In genomic region chr11:79519878-79520291, GRCm38 (mm10) we compare ENCODE assay signal across 13 mouse cellular contexts. TPM values are rescaled to one million over a fixed set of nuclear protein-coding genes. Genes with fewer than 3 reads are reported as not detected.
A peak's percentile ranks its signal among the peaks of the same experiment; 100 is the strongest.
DNase-seq lines count a peak whose midpoint lies in the region; ATAC-seq lines count a peak whose summit lies in the region.
"Had no signal": no experiment of that assay in that cellular context is flagged by ENCODE, and none has a peak within 500 bp of the region (broad histone marks: within the 10 kb centered on the region; RNA-seq: fewer than 3 reads in every experiment).

No protein-coding gene starts in this region.

- H3K4me3 ChIP-seq in liver, embryonic 12.5 days, result no peak overlapping the region
- no peak overlapping the region for H3K4me3 ChIP-seq in liver, embryonic 11.5 days (ENCODE audit: low read depth, low read length)
- H3K4me3 ChIP-seq in hindbrain, embryonic 14.5 days (replicated peaks; ENCODE audit: low read length), result no peak overlapping the region
- H3K4me3 ChIP-seq: embryonic facial prominence, embryonic 12.5 days; midbrain, embryonic 12.5 days had no signal

- WGBS in liver, embryonic 12.5 days (ENCODE audit: insufficient replicate concordance), result 13% methylated on average over 1 of the region's 1 CpGs
- WGBS in liver, embryonic 11.5 days, result 43% methylated on average over 1 of the region's 1 CpGs
- WGBS in hindbrain, embryonic 14.5 days, result 80% methylated on average over 1 of the region's 1 CpGs

- H3K4me1 ChIP-seq in liver, embryonic 12.5 days, result peaks cover 36% of the 10 kb centered on the region
- peaks cover 17% of the 10 kb centered on the region for H3K4me1 ChIP-seq in liver, embryonic 11.5 days (replicated peaks; ENCODE audit: control insufficient read depth, insufficient read depth, low read length)
- no peaks in the 10 kb centered on the region for H3K4me1 ChIP-seq in hindbrain, embryonic 14.5 days (replicated peaks; ENCODE audit: control insufficient read depth, insufficient read depth, low read length)
- H3K4me1 ChIP-seq: midbrain, embryonic 12.5 days had no signal

- H3K4me2 ChIP-seq in liver, embryonic 12.5 days, result 0 out of 2 replicates have a peak overlapping the region, but pooled peaks have one; percentile 18
- H3K4me2 ChIP-seq in liver, embryonic 11.5 days, result no peak overlapping the region
- H3K4me2 ChIP-seq in hindbrain, embryonic 14.5 days (replicated peaks), result no peak overlapping the region
- H3K4me2 ChIP-seq: embryonic facial prominence, embryonic 12.5 days; heart, embryonic 11.5 days; midbrain, embryonic 12.5 days had no signal

- H3K27me3 ChIP-seq in liver, embryonic 12.5 days (replicated peaks), result no peaks in the 10 kb centered on the region
- H3K27me3 ChIP-seq in liver, embryonic 11.5 days (replicated peaks; ENCODE audit: control insufficient read depth, insufficient read depth, low read length), result no peaks in the 10 kb centered on the region
- H3K27me3 ChIP-seq in hindbrain, embryonic 14.5 days (ENCODE audit: control insufficient read depth, insufficient read depth, low read length), result no peaks in the 10 kb centered on the region
- H3K27me3 ChIP-seq: embryonic facial prominence, embryonic 12.5 days; midbrain, embryonic 12.5 days had no signal

- H3K27ac ChIP-seq in liver, embryonic 12.5 days, result 0 out of 2 replicates have a peak overlapping the region, but pooled peaks have one; percentile 8
- H3K27ac ChIP-seq in liver, embryonic 11.5 days (ENCODE audit: low read depth, low read length), result no peak overlapping the region
- H3K27ac ChIP-seq in hindbrain, embryonic 14.5 days, result no peak overlapping the region
- H3K27ac ChIP-seq: embryonic facial prominence, embryonic 12.5 days; midbrain, embryonic 12.5 days had no signal

- no peak for ATAC-seq in liver, embryonic 12.5 days
- no peak for ATAC-seq in liver, embryonic 11.5 days (replicated peaks; ENCODE audit: low FRiP score)
- peak; percentile 87 for ATAC-seq in CD4-positive, CD25-positive, alpha-beta regulatory T cell, adult 4 months
- peak; percentile 83 for ATAC-seq in activated CD4-positive, CD25-positive, alpha-beta regulatory T cell, adult 4 months
- peak; percentile 81 for ATAC-seq in megakaryocyte progenitor cell, adult 5-6 weeks (replicated peaks; ENCODE audit: poor library complexity)
- ATAC-seq in hindbrain, embryonic 14.5 days (ENCODE audit: low FRiP score), result no peak

- no peak for DNase-seq in liver, embryonic 11.5 days (ENCODE audit: low spot score)
- DNase-seq in hindbrain, embryonic 14.5 days (ENCODE audit: low spot score), result no peak
- DNase-seq in cerebellum, adult 11 months, result no peak
- DNase-seq: adrenal gland, postnatal 25 days; kidney, postnatal 10 days had no signal

- peaks cover 5% of the 10 kb centered on the region for H3K36me3 ChIP-seq in liver, embryonic 12.5 days
- peaks cover 2% of the 10 kb centered on the region for H3K36me3 ChIP-seq in liver, embryonic 11.5 days (ENCODE audit: control insufficient read depth, insufficient read depth, low read length)
- no peaks in the 10 kb centered on the region for H3K36me3 ChIP-seq in hindbrain, embryonic 14.5 days (replicated peaks; ENCODE audit: control insufficient read depth, insufficient read depth)
- H3K36me3 ChIP-seq: embryonic facial prominence, embryonic 12.5 days had no signal

- H3K9me3 ChIP-seq in liver, embryonic 12.5 days (replicated peaks), result no peaks in the 10 kb centered on the region
- H3K9me3 ChIP-seq in liver, embryonic 11.5 days (ENCODE audit: control insufficient read depth, low read length), result no peaks in the 10 kb centered on the region
- no peaks in the 10 kb centered on the region for H3K9me3 ChIP-seq in hindbrain, embryonic 14.5 days (ENCODE audit: control insufficient read depth, low read length)
- H3K9me3 ChIP-seq: embryonic facial prominence, embryonic 12.5 days; midbrain, embryonic 12.5 days had no signal

- H3K9ac ChIP-seq in liver, embryonic 12.5 days, result no peak overlapping the region
- H3K9ac ChIP-seq in liver, embryonic 11.5 days (ENCODE audit: low read depth, low read length), result no peak overlapping the region
- no peak overlapping the region for H3K9ac ChIP-seq in hindbrain, embryonic 14.5 days
- H3K9ac ChIP-seq: embryonic facial prominence, embryonic 12.5 days; midbrain, embryonic 12.5 days had no signal

RNA-seq across cellular contexts. Expression of gene Evi2b, which starts 3.7 kb away (rescaled TPM):
- 4.3 and 4.6 TPM in 2 replicates for polyA plus RNA-seq in liver, embryonic 12.5 days (2016; fragmentation: Nextera tagmentation; extraction: Ambion mirVana)
- polyA plus RNA-seq in liver, embryonic 11.5 days (2014; fragmentation: Nextera tagmentation; extraction: Ambion mirVana), result 12.7 and 14.4 TPM in 2 replicates
- 10 to 100 TPM; 70.5 to 70.9 TPM for polyA plus RNA-seq in CD4-positive, CD25-positive, alpha-beta regulatory T cell, adult 4 months (2017; shearing (Covaris generic))
- 10 to 100 TPM; 80.3 to 80.9 TPM for polyA plus RNA-seq in activated CD4-positive, CD25-positive, alpha-beta regulatory T cell, adult 4 months (2017; shearing (Covaris generic))
- total RNA-seq in megakaryocyte progenitor cell, adult 5-6 weeks (2015), result 454 and 486 TPM in 2 replicates
- 75.7 and 78.7 TPM in 2 replicates for total RNA-seq in megakaryocyte progenitor cell, adult 5-6 weeks (2017)
- polyA plus RNA-seq in hindbrain, embryonic 14.5 days (2014; fragmentation: Nextera tagmentation; extraction: Ambion mirVana), result 0.27 TPM in 1 of 2 replicates, not detected in the other
- polyA plus RNA-seq: embryonic facial prominence, embryonic 12.5 days had no signal

RNA-seq across cellular contexts. Expression of gene Evi2, which starts 10.5 kb away (rescaled TPM):
- polyA plus RNA-seq in liver, embryonic 12.5 days (2016; fragmentation: Nextera tagmentation; extraction: Ambion mirVana), result 0.66 and 0.77 TPM in 2 replicates
- polyA plus RNA-seq in liver, embryonic 11.5 days (2014; fragmentation: Nextera tagmentation; extraction: Ambion mirVana), result 1.2 and 1.7 TPM in 2 replicates
- polyA plus RNA-seq in CD4-positive, CD25-positive, alpha-beta regulatory T cell, adult 4 months (2017; shearing (Covaris generic)), result 1 to 10 TPM; 5.2 to 6.9 TPM
- 1 to 10 TPM; 6.2 to 8.4 TPM for polyA plus RNA-seq in activated CD4-positive, CD25-positive, alpha-beta regulatory T cell, adult 4 months (2017; shearing (Covaris generic))
- 30.6 and 31.5 TPM in 2 replicates for total RNA-seq in megakaryocyte progenitor cell, adult 5-6 weeks (2015)
- 3.9 and 5.5 TPM in 2 replicates for total RNA-seq in megakaryocyte progenitor cell, adult 5-6 weeks (2017)
- polyA plus RNA-seq in hindbrain, embryonic 14.5 days (2014; fragmentation: Nextera tagmentation; extraction: Ambion mirVana), result 0.40 and 0.91 TPM in 2 replicates
- total RNA-seq: adrenal gland, postnatal 25 days had no signal

RNA-seq across cellular contexts. Expression of gene Evi2a, which starts 10.5 kb away (rescaled TPM):
- 3.4 and 4.2 TPM in 2 replicates for polyA plus RNA-seq in liver, embryonic 12.5 days (2016; fragmentation: Nextera tagmentation; extraction: Ambion mirVana)
- polyA plus RNA-seq in liver, embryonic 11.5 days (2014; fragmentation: Nextera tagmentation; extraction: Ambion mirVana), result 5.7 and 5.9 TPM in 2 replicates
- polyA plus RNA-seq in CD4-positive, CD25-positive, alpha-beta regulatory T cell, adult 4 months (2017; shearing (Covaris generic)), result 10 to 100 TPM; 43.8 to 53.2 TPM
- polyA plus RNA-seq in activated CD4-positive, CD25-positive, alpha-beta regulatory T cell, adult 4 months (2017; shearing (Covaris generic)), result 10 to 100 TPM; 71.2 to 72.0 TPM
- 19.5 and 20.0 TPM in 2 replicates for total RNA-seq in megakaryocyte progenitor cell, adult 5-6 weeks (2015)
- total RNA-seq in megakaryocyte progenitor cell, adult 5-6 weeks (2017), result 17.5 and 24.0 TPM in 2 replicates
- 3.1 and 3.7 TPM in 2 replicates for polyA plus RNA-seq in hindbrain, embryonic 14.5 days (2014; fragmentation: Nextera tagmentation; extraction: Ambion mirVana)

RNA-seq across cellular contexts. Expression of gene Omg, which starts 16.0 kb away (rescaled TPM):
- polyA plus RNA-seq in liver, embryonic 12.5 days (2016; fragmentation: Nextera tagmentation; extraction: Ambion mirVana), result 0.12 TPM in 1 of 2 replicates, not detected in the other
- 0.12 and 0.42 TPM in 2 replicates for polyA plus RNA-seq in liver, embryonic 11.5 days (2014; fragmentation: Nextera tagmentation; extraction: Ambion mirVana)
- not detected for polyA plus RNA-seq in CD4-positive, CD25-positive, alpha-beta regulatory T cell, adult 4 months (2017; shearing (Covaris generic))
- polyA plus RNA-seq in activated CD4-positive, CD25-positive, alpha-beta regulatory T cell, adult 4 months (2017; shearing (Covaris generic)), result not detected
- 0.67 and 0.98 TPM in 2 replicates for total RNA-seq in megakaryocyte progenitor cell, adult 5-6 weeks (2015)
- 0.14 and 0.33 TPM in 2 replicates for total RNA-seq in megakaryocyte progenitor cell, adult 5-6 weeks (2017)
- polyA plus RNA-seq in hindbrain, embryonic 14.5 days (2014; fragmentation: Nextera tagmentation; extraction: Ambion mirVana), result 7.7 and 9.1 TPM in 2 replicates
- polyA plus RNA-seq: small intestine, adult 2 months had no signal

Comparison
In these comparisons a context has a peak if more than half of its experiments do, and no peak if none do; other contexts are left out.
1. ATAC-seq: peak in CD4-positive, CD25-positive, alpha-beta regulatory T cell, adult 4 months (single experiment), activated CD4-positive, CD25-positive, alpha-beta regulatory T cell, adult 4 months (single experiment) and megakaryocyte progenitor cell, adult 5-6 weeks (single experiment); none in liver, embryonic 12.5 days (single experiment), liver, embryonic 11.5 days (single experiment) and hindbrain, embryonic 14.5 days (single experiment).